Mouse (Mus musculus) thymus, postnatal 10 days (tissue): Measurements from ENCODE around the gene Itgb1bp1.
A peak's percentile ranks its signal among the peaks of the same experiment; 100 is the strongest.

Source experiments
- DNase-seq, 2 experiments: peaks; one replicate each; pipeline ENCODE4 v3.0.0; 2021; ENCODE audit warnings: low spot score in 2 of 2

Itgb1bp1 gene

DNA sequence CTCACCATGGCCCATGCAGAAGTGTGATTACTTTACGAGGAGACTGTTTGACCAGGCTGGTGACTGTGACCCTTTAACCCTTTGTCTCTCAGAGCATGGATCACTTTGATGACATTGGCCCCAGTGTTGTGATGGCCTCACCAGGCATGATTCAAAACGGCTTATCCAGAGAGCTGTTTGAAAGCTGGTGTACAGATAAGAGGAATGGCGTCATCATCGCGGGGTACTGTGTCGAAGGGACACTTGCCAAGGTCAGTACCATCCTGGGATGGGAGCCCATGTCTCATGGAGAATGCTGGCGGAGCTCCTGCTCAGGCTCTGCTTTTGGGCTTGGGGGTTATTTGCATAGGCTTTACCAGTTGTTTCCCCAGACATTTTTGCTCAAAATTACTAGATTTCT is 15.2 kb upstream of the Itgb1bp1 start:
- DNase-seq = no peak

DNA sequence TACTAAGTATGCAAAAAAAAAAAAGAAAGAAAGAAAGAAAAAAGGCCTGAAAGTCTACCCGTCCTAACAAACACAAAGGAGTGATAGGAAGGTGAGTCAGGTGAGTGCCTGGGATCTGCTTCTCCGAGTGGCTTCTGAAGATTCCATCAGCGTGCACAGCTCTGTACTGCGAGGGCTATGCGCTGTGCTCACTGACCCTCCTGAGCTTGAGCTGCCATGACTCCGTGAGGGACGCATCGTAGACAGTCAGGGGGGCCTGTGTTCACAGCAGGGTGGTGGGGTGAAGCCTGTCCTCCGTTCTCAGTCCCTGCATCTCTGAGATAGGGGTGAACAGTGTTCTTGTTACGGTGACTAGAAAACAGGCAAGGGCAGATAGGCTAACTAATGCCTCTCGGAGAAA is 12.8 kb upstream of the Itgb1bp1 start:
- DNase-seq = no peak

DNA sequence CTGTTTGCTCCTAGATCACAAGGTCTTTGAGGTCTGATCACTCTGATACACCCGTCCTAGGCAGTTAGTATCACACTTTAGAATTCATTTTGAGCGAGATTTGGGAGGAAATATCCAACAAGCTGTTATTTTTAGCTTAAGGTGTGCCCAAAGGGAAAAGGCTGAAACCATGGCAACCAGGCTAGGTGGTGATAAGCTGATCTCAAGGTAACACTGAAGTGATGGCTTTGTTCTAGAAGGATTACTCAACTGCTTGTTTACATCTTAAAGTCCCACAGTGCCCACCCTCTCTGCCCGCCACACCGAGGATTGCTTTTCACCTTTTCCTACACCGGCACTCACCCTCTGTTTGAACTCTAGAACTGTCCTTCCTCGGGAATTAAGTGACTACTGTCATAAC is 3.6 kb upstream of the Itgb1bp1 start:
- no peak for DNase-seq

DNA sequence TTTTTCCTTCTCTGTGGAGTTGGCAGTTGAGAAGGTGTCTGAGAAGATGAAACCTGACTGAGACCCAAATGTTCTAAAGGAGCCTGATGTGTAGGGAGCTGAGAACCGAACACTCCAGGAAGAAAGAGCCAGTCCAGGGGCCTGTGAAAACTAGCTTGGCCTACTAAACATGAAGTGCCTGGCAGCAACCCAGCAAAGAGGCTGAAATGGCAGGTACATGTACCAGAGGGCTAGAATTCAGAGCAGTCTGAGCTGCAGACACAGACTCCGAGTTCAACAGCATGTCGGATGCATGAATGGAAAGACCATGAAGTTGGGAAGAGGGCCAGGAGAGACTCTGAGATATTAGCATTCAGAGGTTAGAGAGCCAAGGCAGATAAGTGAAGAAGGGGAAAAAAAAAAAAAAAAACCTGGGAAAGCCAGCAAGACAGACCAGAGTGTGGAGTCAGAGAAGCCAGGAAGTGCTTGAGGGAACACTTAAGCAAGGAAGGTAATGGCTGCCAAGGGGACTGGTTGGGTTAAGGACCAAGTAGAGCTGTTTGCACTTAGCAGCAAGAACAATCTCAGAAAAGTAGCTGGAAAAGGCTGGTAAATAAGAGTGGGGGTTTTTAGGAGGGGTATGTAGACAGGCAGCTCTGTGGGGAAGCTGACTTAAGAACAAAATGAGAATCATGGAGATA is 2.8 kb upstream of the Itgb1bp1 start:
- no peak for DNase-seq

DNA sequence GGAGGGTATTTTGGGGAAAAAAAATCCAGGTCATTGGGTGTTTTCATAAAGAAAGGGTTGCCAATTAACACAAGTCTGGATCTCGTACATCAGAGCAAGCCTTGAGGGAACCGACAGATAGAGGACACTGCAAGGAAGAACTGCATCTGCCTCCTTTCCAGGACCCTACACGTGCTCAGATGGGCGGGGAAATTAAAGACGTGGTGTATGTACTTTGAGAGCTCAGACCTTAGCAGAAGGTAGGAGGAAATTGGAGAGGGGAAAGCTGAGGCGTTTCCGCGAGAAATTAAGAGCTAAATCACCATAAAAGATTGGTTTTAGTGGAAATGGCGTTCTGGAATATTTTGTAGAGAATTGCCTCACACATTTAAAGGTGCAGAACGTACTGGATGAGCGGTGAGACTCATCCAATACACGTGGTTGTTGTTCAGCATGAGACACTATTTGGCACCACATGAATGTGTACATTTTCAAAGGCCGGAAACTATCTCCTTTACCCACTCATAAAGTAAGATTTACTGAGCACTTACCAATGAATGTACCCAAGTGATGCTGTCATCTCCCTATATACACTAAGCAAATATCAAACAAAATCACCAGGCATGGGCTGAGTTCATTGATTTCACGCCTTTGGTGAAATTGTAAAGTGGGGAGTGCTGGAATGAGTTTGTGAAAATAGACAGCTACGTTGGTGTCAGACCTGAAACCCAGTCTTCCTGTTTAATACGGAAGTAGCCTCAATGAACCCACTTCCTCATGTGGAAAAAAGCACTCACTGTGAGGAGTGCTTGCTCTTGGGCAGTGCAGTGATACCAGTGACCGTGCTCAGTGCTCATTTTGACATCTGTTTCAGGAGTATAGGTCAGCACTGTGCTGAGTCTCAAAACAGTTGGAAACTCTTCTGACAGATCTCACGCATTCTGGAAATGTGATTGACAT is 897 bp upstream of the Itgb1bp1 start:
- DNase-seq = peak; percentile 18 to 26

DNA sequence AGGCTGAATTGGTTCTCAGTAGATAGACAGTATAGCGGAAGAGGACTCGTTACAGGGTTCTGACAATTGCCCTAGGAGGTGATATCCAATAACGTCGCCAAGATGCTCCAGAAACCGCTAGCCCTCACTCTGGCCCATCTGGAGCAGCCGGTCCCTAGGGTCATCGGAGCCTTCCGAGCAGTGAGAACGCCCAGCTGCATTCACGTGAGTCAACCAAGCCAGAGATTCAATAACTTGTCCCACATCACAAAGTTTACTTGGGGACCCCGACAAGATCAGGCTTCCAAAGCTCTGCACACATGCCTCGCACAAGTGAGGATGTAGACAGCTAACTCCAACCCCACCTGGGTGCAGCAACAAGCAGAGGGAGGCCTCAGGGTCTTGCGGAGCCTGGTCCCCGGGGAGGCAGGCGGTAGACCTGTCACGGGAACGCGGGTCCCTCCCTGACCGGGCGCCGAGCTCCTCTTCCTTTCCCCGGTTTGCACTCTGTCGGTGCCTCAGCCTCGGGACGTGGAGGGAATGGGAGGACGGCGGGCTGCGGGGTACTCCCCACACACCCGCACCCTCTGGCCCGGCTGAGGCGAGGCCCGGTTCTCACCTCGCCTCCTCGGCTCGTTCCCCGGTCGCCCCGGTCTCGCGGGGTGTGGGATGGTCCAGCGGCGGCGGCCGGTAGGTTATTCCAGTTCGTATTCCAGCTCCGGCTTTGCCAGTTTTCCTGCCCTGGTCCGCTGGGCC is 409 bp downstream of the Itgb1bp1 start:
- no peak for DNase-seq

DNA sequence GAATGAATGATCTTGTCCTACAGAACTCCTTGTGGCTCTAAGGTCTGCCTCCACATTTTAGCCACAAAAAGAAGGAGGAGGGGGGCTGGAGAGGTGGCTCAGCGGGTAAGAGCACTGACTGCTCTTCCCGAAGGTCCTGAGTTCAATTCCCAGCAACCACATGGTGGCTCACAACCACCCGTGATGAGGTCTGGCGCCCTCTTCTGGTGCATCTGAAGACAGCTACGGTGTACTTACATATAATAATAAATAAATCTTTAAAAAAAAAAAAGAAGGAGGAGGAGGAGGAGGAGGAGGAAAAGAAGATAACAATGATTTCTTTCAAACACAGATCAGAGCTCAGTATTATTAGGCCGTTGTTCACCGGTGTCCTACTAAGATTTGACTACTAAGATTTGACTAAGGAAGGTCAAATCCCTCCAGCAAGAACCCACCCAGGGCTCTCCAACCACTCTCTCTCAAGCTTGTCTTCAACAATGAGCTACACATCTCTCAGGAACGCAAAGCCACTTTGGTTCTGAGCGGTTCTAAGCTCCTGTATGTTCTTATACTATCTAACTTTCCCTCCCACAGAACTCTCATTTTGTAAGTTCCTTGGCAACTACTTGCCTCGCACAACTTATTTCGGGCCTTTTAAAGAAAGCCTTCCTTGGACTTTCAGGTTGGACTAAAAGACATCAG is 1.2 kb downstream of the Itgb1bp1 start, which contains the start of gene Cpsf3:
Cpsf3 (plus strand) TSS at position 631 of the 681 bp plus-strand sequence.
- DNase-seq = no peak

DNA sequence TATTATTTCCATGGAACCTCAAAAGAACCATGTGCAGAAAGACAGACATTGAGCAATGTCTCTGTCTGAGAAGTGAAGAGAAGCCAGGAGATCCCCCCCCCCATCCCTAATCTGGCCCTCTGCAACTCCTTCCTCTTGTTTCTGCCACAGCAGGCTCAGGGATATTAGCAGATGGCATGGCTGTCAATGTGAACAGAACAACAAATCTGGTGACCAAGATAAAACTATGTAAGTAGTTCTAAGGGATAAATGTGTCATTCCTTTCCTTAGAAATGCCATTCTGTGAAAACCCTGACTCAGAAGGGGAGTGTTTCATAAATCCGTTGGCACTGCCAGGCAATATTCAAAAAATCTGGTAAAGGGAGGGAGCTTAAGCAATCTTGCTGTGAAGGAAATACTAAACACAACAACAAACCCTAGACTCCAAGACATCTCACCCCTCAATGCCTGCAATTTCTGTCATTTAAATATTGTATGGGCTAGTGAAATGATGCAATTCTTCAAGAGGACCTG is 8.7 kb downstream of the Itgb1bp1 start:
- no peak for DNase-seq

DNA sequence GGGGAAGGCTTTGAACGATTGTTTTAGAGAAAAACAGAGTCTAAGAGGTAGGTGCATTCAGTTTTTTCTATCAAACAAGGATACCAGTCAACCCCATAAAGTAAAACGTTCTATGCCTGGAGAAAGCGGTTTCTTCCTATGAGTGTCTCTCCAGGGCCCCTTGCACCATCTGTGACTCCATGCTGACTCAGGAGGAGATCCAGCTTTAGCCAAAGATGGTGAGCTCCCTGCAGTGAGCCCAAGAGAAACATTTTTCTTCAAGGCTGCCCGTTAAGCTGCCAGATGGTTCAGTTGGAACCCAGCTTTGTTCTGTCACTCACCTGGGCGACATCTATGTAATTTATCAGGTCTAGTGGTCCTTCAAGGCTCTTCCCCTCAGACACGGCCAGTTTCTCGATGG is 11.6 kb downstream of the Itgb1bp1 start:
- DNase-seq = no peak

DNA sequence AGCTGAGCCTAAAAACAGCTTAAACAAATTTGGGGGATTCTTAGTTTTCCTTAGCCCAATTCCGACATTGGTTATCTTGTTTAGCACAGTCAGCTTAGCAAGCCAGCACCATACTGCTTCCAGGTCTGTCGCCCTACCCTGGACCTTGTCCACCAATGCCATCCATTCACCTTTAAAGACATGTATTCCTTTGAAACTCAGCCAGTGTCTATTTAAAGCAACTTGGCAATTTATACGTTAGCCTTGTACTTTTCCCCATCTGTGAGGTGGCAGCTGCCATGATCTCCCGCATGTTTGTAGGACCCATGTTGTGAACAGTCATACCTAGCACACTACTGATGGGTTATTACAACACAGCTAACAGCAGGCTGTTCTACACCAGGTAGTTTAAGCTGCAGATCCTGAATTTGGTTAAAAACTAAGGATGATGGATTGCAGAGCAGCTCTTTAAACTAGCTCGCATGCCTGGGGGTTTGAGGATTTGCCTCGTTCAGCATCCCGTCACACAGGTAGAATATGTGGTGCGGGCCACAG is 17.9 kb downstream of the Itgb1bp1 start:
- no peak for DNase-seq

DNA sequence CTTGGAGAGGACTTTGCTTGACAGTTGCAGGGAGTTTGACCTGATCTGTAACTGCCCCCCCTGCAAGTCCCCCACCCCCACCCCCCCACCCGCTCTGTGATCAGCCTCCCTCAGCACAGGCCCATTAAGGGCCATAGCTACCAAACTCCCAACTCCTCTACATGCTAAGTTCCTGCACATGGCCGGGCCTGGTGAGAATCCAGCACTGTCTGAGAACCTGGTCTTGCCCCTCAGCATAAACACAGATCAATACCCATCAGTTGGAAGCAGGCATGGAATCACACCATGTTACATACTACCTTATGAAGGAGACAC is 19.3 kb downstream of the Itgb1bp1 start:
- DNase-seq = no peak

DNA sequence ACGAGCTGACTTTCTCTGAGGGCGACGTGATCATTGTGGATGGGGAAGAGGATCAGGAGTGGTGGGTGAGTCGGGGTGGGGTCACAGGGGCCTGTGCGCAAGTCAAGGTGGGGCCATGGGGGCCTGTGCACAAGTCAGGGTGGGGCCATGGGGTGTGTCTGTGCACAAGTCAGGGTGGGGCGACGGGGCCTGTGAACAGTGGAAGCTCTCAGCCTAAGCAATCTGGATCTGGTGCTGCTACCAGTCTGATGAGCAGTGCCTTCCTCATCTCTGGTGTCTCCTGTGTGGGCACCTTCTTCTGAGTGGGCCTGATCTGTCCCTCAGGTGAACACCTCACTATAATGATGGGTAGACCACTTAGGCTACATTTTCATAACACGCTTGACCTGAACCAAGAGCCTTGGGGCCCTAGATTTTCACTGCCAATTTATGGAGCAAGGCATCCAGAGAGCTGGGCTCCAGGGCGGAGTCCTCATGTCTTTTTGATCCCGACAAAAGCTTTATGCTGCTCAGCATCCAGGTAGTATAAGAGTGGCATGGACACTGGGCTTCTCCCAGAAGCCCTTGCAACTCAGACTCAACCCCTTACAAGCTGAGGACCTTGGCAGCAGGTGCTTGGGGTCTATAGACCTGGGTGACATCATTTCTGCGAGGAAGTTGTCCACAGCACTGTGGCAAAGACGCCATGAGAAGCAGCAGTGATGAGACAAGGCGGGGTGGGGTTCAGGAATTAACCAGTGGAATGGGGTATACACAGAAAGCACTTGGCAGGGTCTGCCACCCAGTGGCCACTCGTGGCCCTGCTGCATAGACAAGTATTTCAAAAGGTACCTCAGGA is 19.9 kb downstream of the Itgb1bp1 start:
- peak in 1 of 2 experiments; percentile 20 for DNase-seq

DNA sequence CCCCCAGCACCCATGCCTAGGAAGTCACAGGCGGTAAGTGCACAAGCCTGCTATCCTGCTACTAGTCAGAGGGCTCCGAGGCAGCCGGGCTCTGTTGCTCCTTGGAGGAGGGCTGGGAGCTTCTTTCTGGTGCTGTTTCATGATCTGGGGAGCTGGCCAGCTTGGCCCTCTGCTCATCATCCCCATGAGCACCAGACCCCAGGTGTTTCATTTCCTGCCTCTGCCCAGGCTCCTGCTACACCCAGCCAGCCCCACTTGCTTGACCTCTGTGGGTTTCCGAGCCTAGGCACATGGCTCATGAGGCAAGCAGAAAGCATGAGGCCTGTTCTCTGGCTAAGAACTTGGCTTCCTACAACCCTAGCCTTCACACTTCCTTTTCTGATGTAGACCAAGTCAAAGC is 20.6 kb downstream of the Itgb1bp1 start:
- no peak for DNase-seq

DNA sequence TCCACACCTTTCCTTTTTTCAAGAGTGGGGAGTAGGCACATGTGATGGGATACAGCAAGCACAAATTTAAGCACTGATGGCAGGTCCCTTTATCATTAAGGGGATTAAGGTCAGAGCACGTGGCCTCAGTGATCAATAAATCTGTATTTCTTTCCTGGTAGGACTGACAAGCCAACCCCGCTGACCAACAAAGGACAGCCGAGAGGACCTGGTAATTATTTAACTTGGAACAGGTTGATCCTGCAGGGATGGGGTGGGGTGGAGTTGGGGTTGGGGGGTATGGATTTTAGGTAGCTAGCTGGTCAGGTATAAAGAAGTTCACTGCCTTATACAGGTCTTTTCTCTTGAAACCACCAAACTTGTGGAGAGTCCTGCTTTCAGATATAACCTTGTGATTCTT is 21.1 kb downstream of the Itgb1bp1 start:
- DNase-seq = no peak

DNA sequence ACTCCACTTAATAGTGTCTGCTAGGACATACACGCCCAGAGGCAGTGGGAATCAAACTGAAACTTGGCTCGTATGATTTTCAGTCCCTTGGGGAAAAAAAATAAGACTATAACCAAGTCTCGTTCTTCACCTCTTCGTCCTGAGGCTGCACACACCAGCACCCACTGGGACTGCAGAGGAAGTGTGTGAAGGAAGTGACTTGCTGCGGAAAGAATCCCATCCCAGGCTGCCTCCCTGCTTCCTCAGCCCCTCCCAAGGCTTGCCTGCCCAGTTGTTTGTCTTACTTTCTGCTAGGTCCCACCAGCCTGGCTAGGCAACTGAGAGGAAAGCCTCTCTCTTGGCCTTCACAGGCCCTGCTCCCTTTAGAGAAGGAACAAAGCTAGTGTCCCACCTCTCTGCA is 21.8 kb downstream of the Itgb1bp1 start:
- DNase-seq = no peak

DNA sequence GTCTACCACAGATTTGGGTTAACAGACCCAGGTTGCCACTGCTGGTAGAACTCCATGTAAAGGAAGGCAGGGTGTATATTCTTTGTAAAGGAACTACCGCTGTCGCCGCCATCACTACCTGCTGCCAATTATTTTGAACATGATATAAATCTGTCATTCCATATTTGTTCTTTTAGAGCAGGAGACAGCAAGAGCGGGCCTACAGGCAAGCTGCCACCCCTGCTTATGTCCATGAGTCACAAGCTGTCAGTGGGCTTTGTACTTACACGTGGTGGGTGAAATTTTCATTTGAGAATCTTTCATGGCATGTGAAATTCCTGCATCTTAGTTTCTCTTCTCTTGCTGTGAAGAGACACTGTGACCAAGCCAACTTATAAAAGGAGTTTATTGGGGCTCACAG is 22.8 kb downstream of the Itgb1bp1 start:
- no peak for DNase-seq

DNA sequence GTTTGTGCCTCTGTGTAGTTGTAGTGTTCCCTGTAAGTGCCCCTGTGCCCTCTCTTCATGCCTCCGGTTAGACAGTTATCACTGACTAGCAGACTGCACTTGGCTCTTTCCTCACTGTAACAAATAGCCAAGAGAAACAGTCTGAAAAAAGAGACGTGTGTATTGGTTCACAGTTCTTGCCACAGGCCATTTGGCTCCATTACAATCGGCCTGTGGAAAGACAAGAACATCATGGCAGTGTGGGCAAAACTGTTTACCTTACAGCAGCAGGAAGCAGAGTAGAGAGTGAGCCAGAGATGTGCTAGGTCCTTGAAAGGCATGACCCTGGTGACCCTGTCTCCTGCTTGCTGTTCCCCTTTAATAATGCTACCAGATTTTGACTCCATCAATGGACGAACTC is 24.6 kb downstream of the Itgb1bp1 start:
- DNase-seq = no peak

DNA sequence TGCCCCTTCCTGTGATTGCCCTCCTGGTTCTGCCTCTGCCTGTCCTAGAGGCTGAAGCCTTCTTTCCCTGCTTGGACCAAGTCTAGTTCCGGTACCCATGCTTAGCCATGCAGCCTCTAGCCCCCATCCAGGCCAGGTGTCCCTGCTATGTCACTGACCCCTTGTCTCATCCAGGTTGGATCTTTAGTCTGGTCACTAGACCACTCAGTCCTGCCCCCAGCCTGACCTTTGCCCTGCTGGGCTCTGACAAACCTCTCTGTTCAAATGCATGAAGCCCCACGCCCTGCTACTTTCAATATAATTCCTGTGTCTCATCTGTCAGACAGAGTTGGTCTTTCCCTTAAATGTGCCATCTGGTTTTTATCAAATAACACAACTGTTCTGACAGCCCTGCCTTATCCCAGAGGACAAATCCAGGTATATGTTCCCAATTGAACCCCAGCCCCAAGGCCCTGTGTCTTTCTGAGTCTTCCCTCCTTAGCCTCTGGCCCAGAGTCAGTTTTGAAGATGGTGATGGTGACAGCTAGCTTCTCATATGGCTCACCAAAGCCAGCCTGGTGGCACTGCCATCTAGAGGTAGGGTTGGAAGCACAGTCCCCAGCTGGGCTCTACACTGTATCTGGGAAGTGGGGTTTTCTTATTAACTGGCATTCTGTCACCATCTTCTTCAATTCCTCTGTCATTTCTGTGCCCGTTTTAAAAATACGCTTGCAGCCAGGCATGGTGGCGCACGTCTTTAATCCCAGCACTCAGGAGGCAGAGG is 25.4 kb downstream of the Itgb1bp1 start:
- peak in 1 of 2 experiments; percentile 17 for DNase-seq

DNA sequence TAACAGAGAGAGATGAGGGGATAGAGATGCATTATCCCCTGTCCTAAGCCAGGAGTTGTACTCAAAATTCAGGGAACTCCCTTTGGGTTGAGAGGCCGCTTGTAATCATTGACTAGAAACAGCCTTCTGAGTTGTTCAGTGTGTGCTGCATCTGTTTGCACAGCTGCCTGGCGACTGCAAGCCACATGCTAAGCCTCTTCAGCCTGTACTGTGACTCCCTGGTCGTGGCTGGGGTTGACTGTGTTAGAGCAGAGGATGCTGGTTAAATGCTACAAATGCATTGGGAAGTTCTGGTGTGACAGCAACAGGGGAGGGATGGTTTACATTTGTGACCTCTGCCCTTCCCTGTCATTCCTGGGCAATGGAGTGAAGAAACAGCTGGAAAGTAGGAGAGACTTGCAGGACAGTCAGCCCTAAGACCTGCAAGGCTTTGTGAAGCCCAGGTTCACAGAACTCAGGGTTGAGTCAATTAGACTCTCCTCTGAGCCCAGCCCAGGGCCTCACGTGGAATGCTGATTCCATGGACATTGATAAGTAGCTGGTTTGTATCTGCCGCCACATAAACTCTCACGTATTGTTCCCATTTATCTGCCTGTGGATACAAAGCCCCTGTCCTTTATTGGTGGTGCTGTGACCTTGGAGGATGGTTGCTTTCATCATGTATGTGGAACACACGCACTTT is 38.2 kb downstream of the Itgb1bp1 start:
- DNase-seq = no peak
